Mouse (Mus musculus) thymus, postnatal 4 days (tissue): ENCODE data around the gene Cops7b.

Experiments
- DNase-seq: peaks from one replicate; pipeline ENCODE4 v3.0.0; 2021

Gene Cops7b

GRCm38 (mm10) chr1:86598516-86598915 lies 15.8 kb downstream of the Cops7b start:
- peak; percentile 33 for DNase-seq

GRCm38 (mm10) chr1:86600117-86600516 lies 17.4 kb downstream of the Cops7b start:
- no peak for DNase-seq

- DNase-seq: no peak
Measured at GRCm38 (mm10) chr1:86610954-86611353, 28.2 kb downstream of the Cops7b start.

- DNase-seq: no peak
Measured at GRCm38 (mm10) chr1:86612081-86612480, 29.4 kb downstream of the Cops7b start.

- no peak for DNase-seq
Measured at GRCm38 (mm10) chr1:86614269-86614668, 31.6 kb downstream of the Cops7b start.

GRCm38 (mm10) chr1:86618454-86619125 lies 35.9 kb downstream of the Cops7b start:
- DNase-seq: peak; percentile 72

GRCm38 (mm10) chr1:86622296-86622695 lies 39.6 kb downstream of the Cops7b start:
- DNase-seq: no peak

- DNase-seq: no peak
Measured at GRCm38 (mm10) chr1:86623001-86624000, 40.6 kb downstream of the Cops7b start.

- DNase-seq: no peak
Measured at GRCm38 (mm10) chr1:86628270-86628669, 45.6 kb downstream of the Cops7b start.

- no peak for DNase-seq
Measured at GRCm38 (mm10) chr1:86629936-86630335, 47.2 kb downstream of the Cops7b start.

- no peak for DNase-seq
Measured at GRCm38 (mm10) chr1:86630527-86630926, 47.8 kb downstream of the Cops7b start.

- no peak for DNase-seq
Measured at GRCm38 (mm10) chr1:86632732-86633380, 50.2 kb downstream of the Cops7b start.

GRCm38 (mm10) chr1:86633434-86633833 lies 50.7 kb downstream of the Cops7b start:
- no peak for DNase-seq

GRCm38 (mm10) chr1:86633840-86634750 lies 51.4 kb downstream of the Cops7b start:
- no peak for DNase-seq

GRCm38 (mm10) chr1:86634751-86635359 lies 52.2 kb downstream of the Cops7b start:
- no peak for DNase-seq

- DNase-seq: peak; percentile 57
Measured at GRCm38 (mm10) chr1:86643101-86643809, 60.6 kb downstream of the Cops7b start.

GRCm38 (mm10) chr1:86647517-86647916 lies 64.8 kb downstream of the Cops7b start:
- DNase-seq: no peak

GRCm38 (mm10) chr1:86650272-86650671 lies 67.6 kb downstream of the Cops7b start:
- DNase-seq: peak; percentile 87

GRCm38 (mm10) chr1:86652675-86653074 lies 70.0 kb downstream of the Cops7b start:
- DNase-seq: no peak

GRCm38 (mm10) chr1:86657071-86657470 lies 74.4 kb downstream of the Cops7b start:
- no peak for DNase-seq
